Mouse (Mus musculus) liver, embryonic 12.5 days (tissue): ENCODE measurements around the gene Olfr1112. TPM values are rescaled to one million over a fixed set of nuclear protein-coding genes. Genes with fewer than 3 reads are reported as not detected.
"Not testable (repeated sequence)": the region's sequence is repeated elsewhere in the genome, so short reads cannot be mapped to it uniquely, and the experiment has no call there.

ENCODE experiments used
- ATAC-seq: fragments of 200-750 bp; cut with Nextera tagmentation; 2 replicates; pipeline ENCODE4 v1.8.0; 2017; ENCODE audit warnings: moderate number of reproducible peaks, mild to moderate bottlenecking, moderate library complexity
- H3K27ac ChIP-seq: fragments of 300-500 bp; sonication (generic); 2 replicates; pipeline ENCODE4 v1.5.1; 2016; ENCODE audit warnings: mild to moderate bottlenecking
- H3K27me3 ChIP-seq: fragments of 300-500 bp; sonication (generic); replicated peaks from 2 replicates; pipeline ENCODE4 v1.6.1; 2016; ENCODE audit warnings: mild to moderate bottlenecking, moderate library complexity
- H3K36me3 ChIP-seq: fragments of 300-500 bp; sonication (generic); 2 replicates; pipeline ENCODE4 v1.6.1; 2016; ENCODE audit warnings: mild to moderate bottlenecking, moderate library complexity
- H3K4me1 ChIP-seq: fragments of 300-500 bp; sonication (generic); 2 replicates; pipeline ENCODE4 v1.6.1; 2016
- H3K4me2 ChIP-seq: fragments of 300-500 bp; sonication (generic); 2 replicates; pipeline ENCODE4 v1.6.1; 2016; ENCODE audit warnings: mild to moderate bottlenecking, moderate library complexity
- H3K4me3 ChIP-seq: fragments of 300-500 bp; sonication (generic); 2 replicates; pipeline ENCODE4 v1.5.1; 2016; ENCODE audit warnings: mild to moderate bottlenecking, moderate library complexity
- H3K9ac ChIP-seq: fragments of 300-500 bp; sonication (generic); 2 replicates; pipeline ENCODE4 v1.6.1; 2016; ENCODE audit warnings: mild to moderate bottlenecking, moderate library complexity
- H3K9me3 ChIP-seq: fragments of 300-500 bp; sonication (generic); replicated peaks from 2 replicates; pipeline ENCODE4 v1.6.1; 2016; ENCODE audit warnings: mild to moderate bottlenecking, moderate library complexity
- WGBS: fragments of 180-500 bp; shearing (Covaris S2); methylation state at CpG from one replicate; pipeline ENCODE4 v1.1.7; 2016; ENCODE audit not compliant: insufficient replicate concordance; 5-methylcytosine and 5-hydroxymethylcytosine counted together
- polyA plus RNA-seq: library from polyadenylated mRNA; unstranded; fragments of >200 nt; fragmentation: Nextera tagmentation; extraction: Ambion mirVana; gene quantifications from 2 replicates; pipeline ENCODE4 v1.2.1, GENCODE M21; 2016

Olfr1112 gene
- not detected in 2 replicates for polyA plus RNA-seq

- 73% methylated on average over 1 of the region's 1 CpGs for WGBS
Observed at GRCm38 (mm10) chr2:87187498-87187897, at the start of gene Olfr1112. TSS of gene Olfr1112 (plus strand) at chr2:87187798.

GRCm38 (mm10) chr2:87140200-87140599 is 47.4 kb upstream of the Olfr1112 start, which contains the start of gene Olfr1110:
TSS of gene Olfr1110 (minus strand) at chr2:87140300.
- WGBS = 64% methylated on average over 1 of the region's 1 CpGs
- H3K4me2 ChIP-seq = no peak within 1 kb of the TSS
- H3K9ac ChIP-seq = no peak within 1 kb of the TSS

More at GRCm38 (mm10) chr2:87187498-87187897, at the start of gene Olfr1112:
- Histone ChIP-seq H3K27me3 (no peaks in the 10 kb centered on the region), H3K27ac (no peak within 1 kb of the TSS), H3K4me2 (no peak within 1 kb of the TSS), H3K36me3 (no peaks in the 10 kb centered on the region), H3K9ac (no peak within 1 kb of the TSS), H3K4me3 (no peak within 1 kb of the TSS), H3K4me1 (no peaks in the 10 kb centered on the region), H3K9me3 (no peaks in the 10 kb centered on the region)
- ATAC-seq = no peak

GRCm38 (mm10) chr2:87152524-87152923 is 35.1 kb upstream of the Olfr1112 start, which contains the start of gene Olfr1111:
TSS of gene Olfr1111 (minus strand) at chr2:87152624.
- H3K4me3 ChIP-seq = no peak within 1 kb of the TSS
- H3K36me3 ChIP-seq = no peaks in the 10 kb centered on the region
- H3K4me2 ChIP-seq = no peak within 1 kb of the TSS
- no peak for ATAC-seq
- no peak within 1 kb of the TSS for H3K27ac ChIP-seq
- H3K9ac ChIP-seq = no peak within 1 kb of the TSS
- H3K4me1 ChIP-seq = no peaks in the 10 kb centered on the region
- no peaks in the 10 kb centered on the region for H3K9me3 ChIP-seq
- no peaks in the 10 kb centered on the region for H3K27me3 ChIP-seq

More at GRCm38 (mm10) chr2:87140200-87140599, 47.4 kb upstream of the Olfr1112 start, which contains the start of gene Olfr1110:
- no peaks in the 10 kb centered on the region for H3K36me3 ChIP-seq
- H3K27ac ChIP-seq = no peak within 1 kb of the TSS
- H3K9me3 ChIP-seq = no peaks in the 10 kb centered on the region
- ATAC-seq = no peak
- no peaks in the 10 kb centered on the region for H3K4me1 ChIP-seq
- H3K27me3 ChIP-seq = no peaks in the 10 kb centered on the region
- H3K4me3 ChIP-seq = no peak within 1 kb of the TSS

- not testable (repeated sequence) for H3K4me3 ChIP-seq, H3K4me1 ChIP-seq, H3K27me3 ChIP-seq, H3K9ac ChIP-seq, H3K36me3 ChIP-seq, H3K9me3 ChIP-seq, H3K4me2 ChIP-seq, H3K27ac ChIP-seq, ATAC-seq
- WGBS = 51% methylated on average over 2 of the region's 2 CpGs
Observed at GRCm38 (mm10) chr2:87167731-87168130, 19.9 kb upstream of the Olfr1112 start.

GRCm38 (mm10) chr2:87208670-87209069 is 21.1 kb downstream of the Olfr1112 start, which contains the start of gene Olfr1113:
TSS of gene Olfr1113 (plus strand) at chr2:87208970.
- Histone ChIP-seq H3K4me1 (no peaks in the 10 kb centered on the region), H3K36me3 (no peaks in the 10 kb centered on the region), H3K9ac (no peak within 1 kb of the TSS), H3K27me3 (no peaks in the 10 kb centered on the region), H3K27ac (no peak within 1 kb of the TSS), H3K4me2 (no peak within 1 kb of the TSS), H3K4me3 (no peak within 1 kb of the TSS), H3K9me3 (no peaks in the 10 kb centered on the region)
- no peak for ATAC-seq
- WGBS = 63% methylated on average over 2 of the region's 2 CpGs

Other genes with a start within 250 kb of the Olfr1112 start
- gene Olfr1099, start 227.1 kb upstream of the Olfr1112 start, polyA plus RNA-seq = not detected in 2 replicates
- gene Olfr1100, start 207.8 kb upstream of the Olfr1112 start, polyA plus RNA-seq = not detected in 2 replicates
- not detected in 2 replicates for gene Olfr1101, start 196.6 kb upstream of the Olfr1112 start, polyA plus RNA-seq
- not detected in 2 replicates for gene Olfr1102, start 189.4 kb upstream of the Olfr1112 start, polyA plus RNA-seq
- gene Olfr1104, start 160.7 kb upstream of the Olfr1112 start, polyA plus RNA-seq = not detected in 2 replicates
- gene Olfr1105, start 151.3 kb upstream of the Olfr1112 start, polyA plus RNA-seq = not detected in 2 replicates
- gene Olfr1106, start 135.5 kb upstream of the Olfr1112 start, polyA plus RNA-seq = not detected in 2 replicates
- gene Olfr1107, start 112.0 kb upstream of the Olfr1112 start, polyA plus RNA-seq = not detected in 2 replicates
- gene Olfr1109, start 91.8 kb upstream of the Olfr1112 start, polyA plus RNA-seq = not detected in 2 replicates
- gene Olfr259, start 73.2 kb upstream of the Olfr1112 start, polyA plus RNA-seq = not detected in 2 replicates
- gene Olfr1110, start 47.5 kb upstream of the Olfr1112 start, polyA plus RNA-seq = not detected in 2 replicates
- not detected in 2 replicates for gene Olfr1111, start 35.2 kb upstream of the Olfr1112 start, polyA plus RNA-seq
- not detected in 2 replicates for gene Olfr1113, start 21.2 kb downstream of the Olfr1112 start, polyA plus RNA-seq
- not detected in 2 replicates for gene Olfr1115, start 60.2 kb downstream of the Olfr1112 start, polyA plus RNA-seq
- not detected in 2 replicates for gene Olfr1116, start 79.7 kb downstream of the Olfr1112 start, polyA plus RNA-seq
- not detected in 2 replicates for gene Olfr1118, start 119.8 kb downstream of the Olfr1112 start, polyA plus RNA-seq
- not detected in 2 replicates for gene Olfr1120, start 167.0 kb downstream of the Olfr1112 start, polyA plus RNA-seq
- not detected in 2 replicates for gene Olfr1121, start 182.1 kb downstream of the Olfr1112 start, polyA plus RNA-seq
- not detected in 2 replicates for gene Olfr1122, start 198.1 kb downstream of the Olfr1112 start, polyA plus RNA-seq
- gene Olfr1123, start 228.8 kb downstream of the Olfr1112 start, polyA plus RNA-seq = not detected in 2 replicates
- 0.05 TPM in 1 of 2 replicates, not detected in the other for gene Olfr1124, start 242.5 kb downstream of the Olfr1112 start, polyA plus RNA-seq